Mouse (Mus musculus): ENCODE results near the gene Fras1. TPM values are rescaled to one million over a fixed set of nuclear protein-coding genes. Genes with fewer than 3 reads are reported as not detected.

Gene Fras1
- total and polyA plus RNA-seq, 3 experiments: 2.1 to 5.8 (median 5.4) TPM

DNA sequence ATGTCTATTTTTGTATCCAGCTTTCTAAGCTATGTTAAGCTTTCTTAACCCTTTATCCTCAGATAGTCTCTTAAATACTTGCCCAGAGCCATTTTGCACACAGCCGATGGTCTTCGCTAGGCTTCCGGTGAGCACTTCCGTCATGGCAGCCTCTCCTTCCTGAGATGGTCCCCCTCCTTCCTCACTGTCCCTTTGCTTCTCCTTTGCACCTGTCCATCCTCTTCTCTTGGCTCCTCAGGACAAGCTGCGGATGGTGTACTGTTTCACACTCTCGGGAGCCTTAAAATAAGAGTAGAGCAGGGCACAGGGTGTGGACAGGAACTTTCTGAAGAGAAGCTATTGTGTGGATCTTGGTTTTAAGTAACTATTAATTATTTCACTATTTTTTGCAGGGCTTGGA is 33.2 kb upstream of the Fras1 start:
- H3K79me2 ChIP-seq (replicated peaks; ENCODE audit: control insufficient read depth, extremely low read depth, insufficient read depth, poor library complexity, severe bottlenecking): no peaks in the 10 kb centered on the region
- H3K27me3 ChIP-seq (replicated peaks): no peaks in the 10 kb centered on the region
- no peak overlapping the region for H3K27ac ChIP-seq (ENCODE audit: insufficient read depth, low read depth)
- no peaks in the 10 kb centered on the region for H3K9me3 ChIP-seq (replicated peaks; ENCODE audit: low read length)
- dilution Hi-C loops (cut with MboI; ENCODE audit: extremely low pct_ligation_motif_present, extremely low pct_unique_long_range_greater_than_20kb, low sequenced_read_pairs): no loop called here
- H3K4me1 ChIP-seq (ENCODE audit: control insufficient read depth in 1 of 2, insufficient read depth in 2 of 2): peaks cover 0 to 8% of the 10 kb centered on the region in 2 experiments; a peak in 1 of 4 replicates
- no peaks in the 10 kb centered on the region for H3K36me3 ChIP-seq (replicated peaks in 1 of 2; ENCODE audit: control insufficient read depth in 1 of 2, insufficient read depth in 1 of 2, low read length in 1 of 2)
- no peak for DNase-seq (ENCODE audit: extremely low read depth)
- in situ Hi-C loops (cut with MboI; ENCODE audit: low pct_ligation_motif_present, low pct_unique_long_range_greater_than_20kb, low sequenced_read_pairs): no loop called here
- no peak overlapping the region for H3K9ac ChIP-seq (ENCODE audit: insufficient read depth, low read depth)
- H3K4me2 ChIP-seq (ENCODE audit: insufficient read depth, low read depth, poor library complexity, severe bottlenecking): no peak overlapping the region
- no peak for TF ChIP-seq PAX5 (IDR thresholded peaks at IDR 0.05; ENCODE audit: low read length)
- no peak for TF ChIP-seq BHLHE40 (IDR thresholded peaks at IDR 0.05; ENCODE audit: low read depth, low read length)
- no peak for TF ChIP-seq RCOR1 (conservative IDR thresholded peaks at IDR 0.05; ENCODE audit: low read depth, low read length)
- TF ChIP-seq HCFC1 (IDR thresholded peaks at IDR 0.05; ENCODE audit: low read depth, low read length): no peak
- no peak for TF ChIP-seq MXI1 (IDR thresholded peaks at IDR 0.05; ENCODE audit: low read depth, low read length)
- no peak for TF ChIP-seq IRF4 (IDR thresholded peaks at IDR 0.05; ENCODE audit: low read depth, low read length)
- H3K4me3 ChIP-seq (replicated peaks in 1 of 3; ENCODE audit: low read depth in 2 of 3, low read length in 2 of 3, poor library complexity in 1 of 3): no peak overlapping the region

DNA sequence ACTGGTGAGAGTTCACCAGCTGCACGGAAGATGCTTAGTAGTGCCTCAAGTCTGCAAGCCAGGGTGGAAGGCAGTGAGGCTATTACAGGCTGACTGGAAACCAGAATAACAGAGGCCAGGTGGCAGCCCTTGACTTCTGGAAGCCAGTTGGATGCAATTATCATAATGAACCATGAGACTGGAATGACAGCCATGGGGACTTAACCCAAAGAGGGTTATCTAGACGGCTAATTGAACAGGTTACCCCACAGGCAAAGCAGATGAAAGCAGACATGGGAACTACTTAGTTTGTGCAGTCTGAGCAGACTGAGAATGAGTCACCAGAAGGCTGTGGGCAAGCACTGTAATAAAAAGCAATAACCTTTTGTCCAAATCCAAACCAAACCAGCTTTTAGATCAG is 28.8 kb upstream of the Fras1 start:
- TF ChIP-seq KAT2A (IDR thresholded peaks at IDR 0.05; ENCODE audit: insufficient replicate concordance, low read length) (no peak), EP300 (IDR thresholded peaks at IDR 0.05; ENCODE audit: low read length) (no peak), IRF4 (IDR thresholded peaks at IDR 0.05; ENCODE audit: low read depth, low read length) (no peak), POLR2A (IDR thresholded peaks at IDR 0.05; ENCODE audit: low read depth, low read length) (no peak), CHD2 (IDR thresholded peaks at IDR 0.05; ENCODE audit: low read length) (no peak), JUND (conservative IDR thresholded peaks at IDR 0.05; ENCODE audit: low read depth, low read length) (no peak), JUN (IDR thresholded peaks at IDR 0.05; ENCODE audit: insufficient read depth, low read depth, low read length) (no peak), GABPA (IDR thresholded peaks at IDR 0.05; ENCODE audit: insufficient replicate concordance, low read depth, low read length) (no peak), MAZ (IDR thresholded peaks at IDR 0.05; ENCODE audit: low read depth, low read length) (no peak), BHLHE40 (IDR thresholded peaks at IDR 0.05; ENCODE audit: low read depth, low read length) (no peak), USF2 (conservative IDR thresholded peaks at IDR 0.05; ENCODE audit: low read depth, low read length) (no peak), SIN3A (IDR thresholded peaks at IDR 0.05; ENCODE audit: low read length) (no peak), ZKSCAN1 (IDR thresholded peaks at IDR 0.05; ENCODE audit: borderline replicate concordance, low read depth, low read length) (no peak), ELF1 (IDR thresholded peaks at IDR 0.05; ENCODE audit: low read depth, low read length) (no peak), MYC (IDR thresholded peaks at IDR 0.05; ENCODE audit: low read depth, low read length) (no peak), UBTF (IDR thresholded peaks at IDR 0.05; ENCODE audit: low read depth, low read length) (no peak), PAX5 (IDR thresholded peaks at IDR 0.05; ENCODE audit: low read length) (no peak)
- in situ Hi-C loops (cut with MboI; ENCODE audit: low pct_ligation_motif_present, low pct_unique_long_range_greater_than_20kb, low sequenced_read_pairs): no loop called here
- Histone ChIP-seq H3K9ac (ENCODE audit: insufficient read depth, low read depth) (no peak overlapping the region), H3K4me1 (ENCODE audit: control insufficient read depth in 1 of 2, insufficient read depth in 2 of 2) (peaks cover 2 to 13% of the 10 kb centered on the region in 2 experiments; a peak in 3 of 4 replicates), H3K36me3 (replicated peaks in 1 of 2; ENCODE audit: control insufficient read depth in 1 of 2, insufficient read depth in 1 of 2, low read length in 1 of 2) (no peaks in the 10 kb centered on the region), H3K9me3 (replicated peaks; ENCODE audit: low read length) (no peaks in the 10 kb centered on the region), H3K27ac (ENCODE audit: insufficient read depth, low read depth) (no peak overlapping the region), H3K79me2 (replicated peaks; ENCODE audit: control insufficient read depth, extremely low read depth, insufficient read depth, poor library complexity, severe bottlenecking) (no peaks in the 10 kb centered on the region), H3K27me3 (replicated peaks) (no peaks in the 10 kb centered on the region), H3K4me2 (ENCODE audit: insufficient read depth, low read depth, poor library complexity, severe bottlenecking) (no peak overlapping the region), H3K4me3 (replicated peaks in 1 of 3; ENCODE audit: low read depth in 2 of 3, low read length in 2 of 3, poor library complexity in 1 of 3) (no peak overlapping the region)
- no peak for DNase-seq (ENCODE audit: extremely low read depth)
- dilution Hi-C loops (cut with MboI; ENCODE audit: extremely low pct_ligation_motif_present, extremely low pct_unique_long_range_greater_than_20kb, low sequenced_read_pairs): no loop called here
